Mouse (Mus musculus) liver, embryonic 14.5 days (tissue): ENCODE measurements around the gene Spata31d1b.

Source experiments
- CTCF ChIP-seq: IDR thresholded peaks from 2 replicates; pipeline ENCODE4 v1.5.1; 2016; ENCODE audit warnings: antibody characterized with exemption, low read depth, control low read depth
- EP300 ChIP-seq: IDR thresholded peaks from 2 replicates; pipeline ENCODE4 v1.6.1; 2016; ENCODE audit warnings: antibody characterized with exemption, low read depth

- no peak for TF ChIP-seq EP300
- TF ChIP-seq CTCF: no peak
Measured at GRCm38 (mm10) chr13:59768531-59768930, 56.4 kb downstream of the Spata31d1b start.
